Mouse (Mus musculus): Measurements from ENCODE around the gene Gm20605. TPM values are rescaled to one million over a fixed set of nuclear protein-coding genes. Genes with fewer than 3 reads are reported as not detected.
"Not testable (repeated sequence)": the region's sequence is repeated elsewhere in the genome, so short reads cannot be mapped to it uniquely, and the experiment has no call there.

Gm20605 gene
- total RNA-seq, 2 experiments from 2014 or later, result 11.6 to 12.8 TPM

GRCm38 (mm10) chr5:137613550-137613949 lies 15.4 kb upstream of the Gm20605 start, which contains the start of gene Pcolce:
Gene Pcolce, minus strand, starts transcription at chr5:137613784.
- no peak within 1 kb of the TSS for H3K4me3 ChIP-seq
- no peak for DNase-seq (ENCODE audit: extremely low spot score in 1 of 2, low spot score in 2 of 2)
- no peak within 1 kb of the TSS for H3K27ac ChIP-seq
- no peak for TF ChIP-seq CTCF (IDR thresholded peaks at IDR 0.05)
- intact Hi-C loops (cut with DNase I), result no loop called here

GRCm38 (mm10) chr5:137614921-137615320 lies 14.1 kb upstream of the Gm20605 start:
- H3K27ac ChIP-seq; H3K4me3 ChIP-seq; intact Hi-C loops (cut with DNase I); DNase-seq (ENCODE audit: extremely low spot score in 1 of 2, low spot score in 2 of 2): not testable (repeated sequence)
- peak; percentile 40 for TF ChIP-seq CTCF (IDR thresholded peaks at IDR 0.05)

- intact Hi-C loops (cut with DNase I), result no loop called here
- no peak for TF ChIP-seq CTCF (IDR thresholded peaks at IDR 0.05)
- Histone ChIP-seq H3K4me3 (no peak overlapping the region), H3K27ac (no peak overlapping the region)
- DNase-seq (ENCODE audit: extremely low spot score in 1 of 2, low spot score in 2 of 2), result no peak
Measured at GRCm38 (mm10) chr5:137615347-137615746, 13.6 kb upstream of the Gm20605 start.

GRCm38 (mm10) chr5:137623937-137624530 lies 4.9 kb upstream of the Gm20605 start:
- no peak for DNase-seq (ENCODE audit: extremely low spot score in 1 of 2, low spot score in 2 of 2)
- Histone ChIP-seq H3K4me3 (no peak overlapping the region), H3K27ac (no peak overlapping the region)
- intact Hi-C loops (cut with DNase I), result no loop called here
- no peak for TF ChIP-seq CTCF (IDR thresholded peaks at IDR 0.05)

DNA sequence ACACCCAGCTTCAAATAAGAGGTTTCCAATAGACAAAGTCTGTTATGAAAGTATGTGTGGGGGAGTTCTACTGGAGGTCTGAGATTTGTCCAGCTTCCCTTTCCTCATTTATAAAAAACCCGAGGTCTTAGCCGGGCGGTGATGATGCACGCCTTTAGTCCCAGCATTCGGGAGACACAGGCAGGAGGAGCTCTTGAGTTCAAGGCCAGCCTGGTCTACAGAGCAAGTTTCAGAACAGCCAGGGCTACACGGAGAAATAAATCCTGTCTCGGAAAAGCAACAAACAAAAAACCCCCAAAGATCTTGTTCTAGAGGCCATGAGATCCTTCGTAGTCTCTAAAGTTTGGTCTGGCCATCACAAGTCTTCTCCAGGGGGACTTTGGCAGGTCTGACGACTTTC lies 984 bp upstream of the Gm20605 start:
- intact Hi-C loops (cut with DNase I), result loop anchor here (1.0 to 2.0 kb wide), 2 partner anchors 27 to 55 kb away; partner anchors contain the start of gene Mospd3
- Histone ChIP-seq H3K4me3 (peak overlapping the region; percentile 65), H3K27ac (peak overlapping the region; percentile 96)
- DNase-seq (ENCODE audit: extremely low spot score in 1 of 2, low spot score in 2 of 2), result no peak
- peak; percentile 4 for TF ChIP-seq CTCF (IDR thresholded peaks at IDR 0.05)

DNA sequence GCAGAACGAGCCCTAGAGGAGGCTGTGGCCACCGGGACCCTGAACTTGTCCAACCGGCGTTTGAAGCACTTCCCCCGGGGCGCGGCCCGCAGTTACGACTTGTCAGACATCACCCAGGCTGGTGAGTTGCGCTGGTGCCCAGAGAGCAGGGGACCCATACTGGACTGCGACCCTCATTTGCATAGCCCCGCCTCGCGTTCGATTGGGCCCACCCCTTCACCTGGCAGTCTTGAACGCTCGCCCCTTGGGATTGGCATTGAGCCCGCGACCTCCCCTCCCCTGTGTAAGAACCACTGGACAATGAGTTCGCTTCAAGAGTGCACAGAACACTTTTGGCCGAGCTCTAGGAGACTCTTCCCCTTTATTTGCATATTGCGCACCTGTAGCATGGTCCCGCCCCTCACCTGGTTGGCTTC lies 339 bp downstream of the Gm20605 start:
- Histone ChIP-seq H3K27ac (peak overlapping the region; percentile 93), H3K4me3 (peak overlapping the region; percentile 100)
- intact Hi-C loops (cut with DNase I), result loop anchor here (2.0 kb wide), 1 partner anchor 53 kb away; no protein-coding TSS in a partner anchor
- TF ChIP-seq CTCF (IDR thresholded peaks at IDR 0.05), result no peak
- no peak for DNase-seq (ENCODE audit: extremely low spot score in 1 of 2, low spot score in 2 of 2)

DNA sequence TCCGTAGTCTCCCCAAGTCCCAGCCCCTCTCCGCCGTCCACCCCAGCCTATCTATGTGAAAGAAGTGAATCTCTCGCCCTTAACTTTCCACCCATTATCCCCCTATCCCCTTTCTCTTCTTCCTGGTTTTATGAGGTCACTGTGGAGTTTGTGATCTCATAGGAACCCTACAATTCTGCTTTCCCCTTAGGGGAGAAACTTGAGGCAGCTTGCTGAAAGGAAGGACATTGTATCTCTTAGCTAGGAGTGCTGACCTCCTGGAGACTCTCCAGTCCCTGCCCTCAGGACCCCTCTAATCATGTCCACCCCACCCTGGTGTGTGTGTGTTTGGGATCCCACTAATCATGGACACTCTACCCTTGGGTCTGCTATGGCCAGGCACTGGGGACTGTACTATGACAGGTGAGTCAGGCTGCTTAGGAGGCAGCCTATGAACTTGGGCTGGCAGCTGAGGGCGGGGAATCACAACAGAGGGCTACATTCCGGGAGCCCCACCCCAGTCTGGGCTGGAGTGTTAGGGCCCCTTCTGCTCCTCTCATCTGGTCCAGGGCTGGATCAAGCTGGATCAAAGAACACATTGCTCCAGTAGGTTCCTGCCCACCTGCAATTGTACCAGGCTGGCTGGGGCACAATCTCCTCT lies 1.1 kb downstream of the Gm20605 start:
- Histone ChIP-seq H3K27ac (peak overlapping the region; percentile 64), H3K4me3 (peak overlapping the region; percentile 100)
- no peak for DNase-seq (ENCODE audit: extremely low spot score in 1 of 2, low spot score in 2 of 2)
- intact Hi-C loops (cut with DNase I), result loop anchor here (2.0 kb wide), 1 partner anchor 53 kb away; no protein-coding TSS in a partner anchor
- TF ChIP-seq CTCF (IDR thresholded peaks at IDR 0.05), result no peak

DNA sequence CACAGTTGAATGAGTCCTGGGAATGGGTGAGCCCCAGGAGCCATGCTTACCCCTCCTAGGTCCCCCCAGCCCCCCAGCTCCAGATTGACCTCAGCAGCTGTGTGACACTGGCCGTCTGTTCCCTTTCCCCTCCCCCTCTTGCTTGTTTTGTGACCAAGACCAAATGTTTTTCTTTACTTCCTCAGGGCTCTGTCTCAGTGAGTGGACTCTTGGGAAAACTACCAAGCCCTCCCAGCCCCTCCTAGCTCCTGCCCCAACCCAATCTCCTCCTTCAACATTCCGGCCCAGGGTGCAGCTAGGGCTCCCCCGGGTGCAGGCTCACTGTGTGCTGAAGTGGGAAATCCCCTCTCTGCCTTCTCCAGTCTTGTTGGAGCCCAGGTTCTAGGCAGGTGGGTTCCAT lies 1.6 kb downstream of the Gm20605 start:
- peak overlapping the region; percentile 100 for H3K4me3 ChIP-seq
- intact Hi-C loops (cut with DNase I), result no loop called here
- DNase-seq (ENCODE audit: extremely low spot score in 1 of 2, low spot score in 2 of 2), result no peak
- H3K27ac ChIP-seq, result peak overlapping the region; percentile 72
- no peak for TF ChIP-seq CTCF (IDR thresholded peaks at IDR 0.05)

DNA sequence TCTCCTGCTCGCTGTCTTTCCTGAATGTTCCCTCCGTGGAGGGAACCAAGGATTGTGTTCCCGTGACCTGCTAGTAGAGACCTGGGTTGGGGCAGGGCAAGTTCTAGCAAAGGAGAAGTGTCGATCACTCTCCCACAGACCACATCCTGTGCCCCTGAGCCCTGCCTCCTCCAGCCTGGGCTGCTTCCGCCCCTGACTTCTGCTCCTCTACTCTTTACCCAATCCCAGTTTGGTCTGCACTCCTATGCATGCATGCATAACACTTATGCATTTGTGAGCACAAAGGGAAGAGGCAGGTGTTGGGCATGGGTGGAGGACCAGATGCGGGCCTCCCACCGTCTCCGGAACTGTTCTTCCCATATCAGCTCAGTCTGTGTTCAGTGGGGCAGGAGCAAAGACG lies 2.2 kb downstream of the Gm20605 start:
- Histone ChIP-seq H3K27ac (peak overlapping the region; percentile 72), H3K4me3 (peak overlapping the region; percentile 21)
- peak in 1 of 2 experiments; percentile 45 for DNase-seq (ENCODE audit: extremely low spot score in 1 of 2, low spot score in 2 of 2)
- TF ChIP-seq CTCF (IDR thresholded peaks at IDR 0.05), result no peak
- intact Hi-C loops (cut with DNase I), result no loop called here

GRCm38 (mm10) chr5:137631591-137631990 lies 2.6 kb downstream of the Gm20605 start:
- TF ChIP-seq CTCF (IDR thresholded peaks at IDR 0.05), result no peak
- DNase-seq (ENCODE audit: extremely low spot score in 1 of 2, low spot score in 2 of 2), result no peak
- Histone ChIP-seq H3K27ac (peak overlapping the region; percentile 72), H3K4me3 (no peak overlapping the region)
- intact Hi-C loops (cut with DNase I), result no loop called here

DNA sequence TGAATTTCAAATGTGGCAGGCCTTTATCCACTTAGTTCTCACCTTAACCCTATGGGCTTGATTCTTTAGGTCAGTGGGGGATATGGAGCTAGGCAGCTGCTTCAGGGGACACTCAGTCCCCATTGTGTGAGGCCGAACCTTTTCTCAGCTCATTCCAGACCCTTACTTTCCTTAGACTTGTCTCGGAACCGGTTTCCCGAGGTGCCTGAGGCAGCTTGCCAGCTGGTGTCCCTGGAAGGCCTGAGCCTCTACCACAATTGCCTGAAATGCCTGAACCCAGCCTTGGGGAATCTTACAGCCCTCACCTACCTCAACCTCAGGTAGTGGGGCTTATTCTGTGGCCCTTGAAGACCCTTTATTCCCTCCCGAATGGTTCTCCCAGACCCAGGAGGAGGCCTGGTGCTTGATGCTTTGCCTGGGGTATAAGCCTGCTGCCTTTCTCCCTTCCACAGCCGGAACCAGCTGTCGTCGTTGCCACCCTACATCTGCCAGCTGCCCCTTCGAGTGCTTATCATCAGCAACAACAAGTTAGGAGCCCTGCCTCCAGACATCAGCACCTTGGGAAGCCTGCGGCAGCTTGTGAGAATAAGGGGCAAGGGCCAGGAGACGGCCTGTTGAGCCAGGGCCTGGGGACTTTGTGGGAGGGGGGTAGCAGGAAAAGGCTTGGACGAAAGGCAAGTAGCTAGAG lies 4.6 kb downstream of the Gm20605 start:
- TF ChIP-seq CTCF (IDR thresholded peaks at IDR 0.05), result no peak
- Histone ChIP-seq H3K4me3 (no peak overlapping the region), H3K27ac (no peak overlapping the region)
- DNase-seq (ENCODE audit: extremely low spot score in 1 of 2, low spot score in 2 of 2), result no peak
- intact Hi-C loops (cut with DNase I), result no loop called here

- no peak for DNase-seq (ENCODE audit: extremely low spot score in 1 of 2, low spot score in 2 of 2)
- TF ChIP-seq CTCF (IDR thresholded peaks at IDR 0.05), result no peak
- H3K4me3 ChIP-seq, result no peak overlapping the region
- intact Hi-C loops (cut with DNase I), result no loop called here
- H3K27ac ChIP-seq, result no peak overlapping the region
Measured at GRCm38 (mm10) chr5:137639472-137639871, 10.5 kb downstream of the Gm20605 start.

Measured in left cerebral cortex, adult 2 months (tissue).